Mouse (Mus musculus): ENCODE data around the gene Fat1.

GRCm38 (mm10) chr8:44993376-44993775, 58.1 kb downstream of the Fat1 start:
- no peak for TF ChIP-seq CTCF (IDR thresholded peaks at IDR 0.05; ENCODE audit: extremely low read depth, insufficient read length, insufficient replicate concordance, low read depth, low read length)
- no peak for TF ChIP-seq POLR2A (IDR thresholded peaks at IDR 0.05; ENCODE audit: low read depth, low read length)

Measured in small intestine, adult 2 months (tissue).